Mouse (Mus musculus): ENCODE results near the gene Psenen.

Psenen gene

DNA sequence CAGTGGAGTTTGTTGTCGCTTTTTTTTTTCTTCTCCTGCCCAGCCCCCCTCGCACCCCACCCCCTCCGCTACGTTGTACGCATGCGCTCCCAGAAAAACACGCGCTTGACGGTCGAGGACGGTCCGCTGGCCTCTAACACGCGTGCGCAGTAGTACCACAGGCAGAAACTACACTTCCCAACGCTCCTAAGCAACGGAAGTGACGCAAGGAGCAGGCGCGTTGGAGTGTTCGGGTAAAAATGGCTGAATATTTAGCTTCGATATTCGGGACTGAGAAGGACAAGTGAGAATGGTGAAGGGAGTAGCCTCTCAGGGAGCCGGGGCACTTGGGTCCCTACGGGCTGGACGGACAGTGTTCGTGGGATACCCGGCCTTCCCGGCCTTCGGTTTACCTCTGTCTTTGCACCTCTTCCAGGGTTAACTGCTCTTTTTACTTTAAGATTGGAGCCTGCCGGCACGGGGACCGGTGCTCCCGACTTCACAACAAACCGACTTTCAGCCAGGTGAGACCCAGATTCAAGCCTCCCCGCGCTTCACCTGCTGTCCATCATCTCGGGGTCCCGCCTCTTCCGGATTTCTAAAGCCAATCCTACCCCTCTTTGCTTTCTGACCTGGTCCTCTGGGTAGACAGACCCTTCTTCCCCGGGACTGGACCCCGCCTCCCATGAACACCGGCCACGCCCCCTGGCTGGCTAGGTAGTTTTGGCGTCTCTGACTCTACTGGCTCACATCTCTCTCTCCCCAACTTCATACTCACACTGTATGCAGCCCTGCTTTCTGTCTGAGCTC, at the start of gene Psenen, which contains the start of the genes U2af1l4 and Gm49396:
Psenen (minus strand) TSS at position 511 of the 789 bp plus-strand sequence.
U2af1l4 (plus strand) TSS at position 185 of the 789 bp plus-strand sequence.
Gm49396 (plus strand) TSS at position 228 of the 789 bp plus-strand sequence.
- CTCF ChIA-PET, result interaction anchor here (0.7 kb wide), 1 partner anchor 29 kb away, joined by 5 read pairs; no protein-coding TSS in a partner anchor

DNA sequence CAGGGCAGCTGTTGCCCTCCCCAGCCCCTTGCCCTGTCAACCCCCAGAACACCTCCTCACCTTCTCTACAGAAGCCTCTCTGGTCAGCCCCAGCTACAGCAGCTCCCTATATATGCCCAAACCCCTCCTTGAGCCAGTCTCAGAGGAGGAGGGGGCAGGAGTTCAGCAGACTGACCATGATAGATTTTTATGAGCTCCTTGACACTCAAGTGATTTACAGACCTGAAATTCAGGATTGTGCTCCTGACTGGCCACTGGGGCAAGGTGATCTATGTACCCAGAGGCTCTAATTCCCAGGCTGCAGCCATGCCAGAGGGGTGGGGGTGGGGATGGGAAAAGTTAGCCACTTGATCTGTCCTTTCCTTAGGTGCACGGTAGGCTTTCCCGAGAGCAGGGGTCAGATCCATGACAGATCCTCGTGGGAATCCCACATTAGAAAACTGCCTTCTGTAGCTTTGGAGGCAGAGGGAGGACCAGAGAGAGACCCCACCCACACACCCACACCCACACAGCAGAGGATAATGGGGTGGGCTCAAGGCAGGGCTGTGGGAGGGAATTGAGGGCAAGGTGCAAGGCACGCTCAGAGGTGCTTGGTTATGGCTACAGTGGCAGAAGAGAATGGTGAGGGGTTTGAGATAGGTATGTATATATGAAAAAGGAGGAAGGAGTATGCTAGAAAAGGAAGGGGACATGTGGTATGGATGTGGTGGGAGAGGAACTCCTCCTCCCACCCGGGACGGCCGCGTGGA, 49.4 kb upstream of the Psenen start, which contains the start of gene Upk1a:
Upk1a (minus strand) TSS at position 194 of the 749 bp plus-strand sequence.
- CTCF ChIA-PET, result no interaction called here

DNA sequence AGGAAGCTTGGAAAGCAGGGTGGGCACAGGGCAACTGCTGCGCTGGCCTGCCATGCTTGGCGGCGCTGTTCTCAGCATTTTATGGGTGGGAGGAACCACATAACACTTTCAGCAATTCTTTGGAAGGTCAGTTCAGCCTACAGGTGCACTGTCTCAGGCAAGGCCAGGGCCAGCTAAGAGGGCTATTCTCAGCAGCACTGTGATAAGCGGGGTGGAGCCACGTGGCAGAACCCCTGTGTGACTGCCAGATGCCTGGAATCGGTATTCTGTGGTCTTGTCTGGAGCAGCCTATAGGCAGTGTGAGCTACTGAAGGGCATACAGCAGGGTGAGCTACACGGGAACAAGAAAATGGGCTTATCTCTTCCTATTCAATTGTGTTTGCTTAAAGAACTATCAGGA, 46.6 kb upstream of the Psenen start:
- CTCF ChIA-PET, result no interaction called here

- CTCF ChIA-PET, result no interaction called here
These were observed 45.0 kb upstream of the Psenen start for GRCm38 (mm10) chr7:30608476-30608875.

DNA sequence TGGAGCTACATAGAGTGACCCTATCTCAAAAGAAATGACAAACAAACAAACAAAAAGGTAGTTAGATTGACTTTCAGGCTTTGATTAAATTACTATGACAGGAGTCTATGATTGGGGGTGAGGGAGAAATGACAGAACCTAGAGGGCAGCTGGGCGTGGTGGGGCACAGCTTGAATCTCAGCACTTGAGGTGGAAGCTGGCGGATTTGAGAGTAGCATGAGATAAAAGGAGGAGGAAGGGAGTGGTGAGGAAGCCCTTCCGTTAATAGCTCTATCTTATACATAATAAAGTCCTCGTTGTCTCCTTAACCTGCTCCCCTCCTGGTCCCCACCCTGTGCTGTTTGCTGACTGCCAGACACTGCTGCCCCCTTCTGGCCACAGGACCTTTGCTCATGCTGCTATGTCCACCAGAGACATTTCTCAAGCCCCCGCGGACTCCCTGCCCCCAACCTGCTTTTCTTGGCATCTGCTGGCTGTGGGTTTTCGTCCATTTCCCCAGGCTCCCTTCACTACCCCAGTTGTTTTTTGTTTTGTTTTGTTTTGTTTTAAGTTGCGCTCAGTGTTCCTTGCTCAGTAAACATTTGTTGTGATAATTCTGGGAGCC, 44.4 kb upstream of the Psenen start:
- CTCF ChIA-PET, result interaction anchor here (1.0 kb wide), 1 partner anchor 18 kb away, joined by 3 read pairs; the partner anchor contains the start of gene Cox6b1

DNA sequence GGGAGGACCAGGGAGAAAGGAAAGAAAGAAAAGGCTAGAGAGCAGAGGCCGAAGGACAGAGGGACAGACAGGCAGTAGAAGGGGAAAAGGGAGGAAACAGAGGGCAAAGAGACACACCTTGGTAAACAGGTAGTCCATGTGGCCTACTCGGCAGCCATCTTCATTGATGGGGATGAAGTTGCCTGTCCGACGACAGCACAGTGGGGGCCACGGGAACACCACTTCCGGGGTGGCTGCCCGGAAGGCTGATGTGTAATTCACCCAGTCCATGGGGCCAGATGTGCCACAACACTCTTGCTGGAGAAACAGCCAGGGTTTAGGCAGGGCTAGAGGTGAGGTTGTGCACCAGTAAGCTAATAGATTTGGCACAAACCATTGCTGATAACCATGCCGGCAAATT, 41.5 kb upstream of the Psenen start:
- CTCF ChIA-PET, result interaction anchor here (0.6 kb wide), 1 partner anchor 9 kb away, joined by 7 read pairs; no protein-coding TSS in a partner anchor

DNA sequence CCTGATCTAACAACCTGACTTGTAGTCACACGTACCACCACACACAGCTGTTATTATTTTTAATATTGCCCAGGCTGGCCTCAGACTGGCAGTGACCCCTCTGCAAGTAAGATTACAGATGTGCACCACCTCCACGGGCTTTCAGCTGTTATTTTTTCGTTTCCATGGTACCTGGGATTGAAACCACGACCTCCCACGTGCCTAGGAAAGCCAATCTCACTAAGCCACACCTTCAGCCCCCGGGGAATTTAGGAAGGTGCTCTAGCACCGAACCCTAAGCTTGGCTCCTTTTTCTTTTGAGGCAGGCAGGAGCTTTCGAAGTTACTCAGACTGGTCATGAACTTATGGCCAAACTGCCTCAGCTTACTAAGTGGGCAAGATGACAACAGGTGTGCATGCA, 41.0 kb upstream of the Psenen start:
- CTCF ChIA-PET, result interaction anchor here (0.6 kb wide), 1 partner anchor 10 kb away, joined by 7 read pairs; no protein-coding TSS in a partner anchor

DNA sequence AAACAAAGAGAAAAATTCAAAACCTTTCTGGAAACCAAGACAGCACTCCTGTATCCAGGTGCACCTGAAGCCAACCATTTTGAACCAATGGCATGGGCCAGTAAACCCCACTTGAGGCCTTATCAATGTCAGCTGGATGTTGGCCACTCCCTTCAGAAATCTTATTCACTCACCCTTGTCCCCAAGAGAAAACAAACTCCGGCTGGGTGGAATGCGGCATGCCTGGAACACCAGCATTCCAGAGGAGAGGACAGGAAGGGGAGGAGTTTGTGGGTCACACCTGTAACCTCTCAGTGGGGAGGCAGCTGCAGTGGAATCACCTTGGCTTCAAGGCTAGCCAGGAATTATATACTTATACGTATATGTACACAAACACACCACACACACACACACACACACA, 39.2 kb upstream of the Psenen start:
- CTCF ChIA-PET, result no interaction called here

- CTCF ChIA-PET, result no interaction called here
These were observed 37.2 kb upstream of the Psenen start for GRCm38 (mm10) chr7:30600651-30601050.

- CTCF ChIA-PET, result no interaction called here
These were observed 36.5 kb upstream of the Psenen start for GRCm38 (mm10) chr7:30599933-30600353.

DNA sequence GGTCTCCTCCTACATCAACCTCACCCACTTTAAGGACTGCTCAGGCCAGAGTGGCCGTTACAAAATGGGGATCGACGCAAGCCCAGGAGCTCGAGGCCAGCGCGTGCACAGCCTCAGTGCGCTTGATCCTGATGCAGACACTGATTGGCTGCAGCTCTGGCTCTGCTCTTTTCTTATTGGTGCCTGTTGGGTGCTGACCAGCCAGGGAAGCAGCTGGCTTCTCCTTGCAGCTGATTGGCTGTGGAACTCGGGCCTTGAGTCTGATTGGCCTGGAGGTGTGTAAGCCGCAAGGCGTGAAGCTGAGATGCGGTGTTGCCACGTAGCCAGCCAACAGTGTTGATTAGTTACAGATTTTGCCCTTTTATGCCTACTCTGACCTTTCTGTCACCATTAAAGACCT, 35.4 kb upstream of the Psenen start, which contains the start of gene Zbtb32:
Zbtb32 (minus strand) TSS at position 124 of the 400 bp plus-strand sequence.
- CTCF ChIA-PET, result no interaction called here

- CTCF ChIA-PET, result interaction anchor here (0.7 kb wide), 1 partner anchor 29 kb away, joined by 3 read pairs; the partner anchor contains the start of gene Cox6b1
These were observed 33.4 kb upstream of the Psenen start for GRCm38 (mm10) chr7:30596811-30597210.

DNA sequence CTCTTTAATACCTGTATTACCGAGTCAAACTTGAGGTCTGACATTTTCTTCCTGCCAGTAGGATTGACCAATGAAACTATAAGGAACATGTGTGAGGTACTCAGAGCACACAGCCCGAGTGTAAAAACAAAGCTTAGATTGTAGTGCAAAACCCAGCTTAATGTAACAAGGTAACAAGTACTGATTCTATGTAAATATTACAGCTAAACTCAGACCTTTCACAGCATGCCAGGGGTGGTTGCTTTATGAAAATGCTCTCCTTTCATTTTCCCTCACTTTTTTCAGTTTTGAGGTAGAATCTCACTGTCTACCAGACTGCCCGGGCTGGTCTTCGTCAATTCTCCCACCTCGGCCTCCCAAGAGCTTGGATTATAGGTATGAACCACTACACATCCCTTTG, 32.7 kb upstream of the Psenen start:
- CTCF ChIA-PET, result interaction anchor here (0.7 kb wide), 1 partner anchor 30 kb away, joined by 3 read pairs; the partner anchor contains the start of gene Cox6b1

DNA sequence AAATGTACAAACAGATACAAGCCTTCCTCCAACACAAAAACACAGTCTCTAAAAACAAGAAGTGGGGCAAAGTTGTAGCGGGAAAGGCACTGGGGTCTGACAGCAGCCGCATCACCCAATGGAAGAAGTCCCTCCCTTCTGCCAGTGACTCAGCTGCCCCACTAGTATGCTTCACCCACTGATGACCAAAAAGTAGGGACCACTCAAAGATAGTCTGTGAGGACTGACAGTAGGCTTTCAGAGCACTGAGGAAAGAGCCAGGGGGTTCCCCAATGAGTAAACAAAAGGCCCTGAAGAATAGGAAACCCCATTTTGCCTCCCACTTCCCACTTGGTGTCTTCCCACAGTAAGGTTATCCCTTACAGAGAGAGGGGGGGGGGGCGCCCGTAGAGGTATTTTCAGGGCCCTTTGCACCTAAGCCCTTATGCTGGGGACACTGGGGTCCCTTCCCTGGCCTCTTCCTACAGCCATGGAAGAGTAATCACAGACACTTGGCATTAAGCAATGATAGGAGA, 31.1 kb upstream of the Psenen start:
- CTCF ChIA-PET, result interaction anchor here (1.0 kb wide), 1 partner anchor 20 kb away, joined by 4 read pairs; no protein-coding TSS in a partner anchor

GRCm38 (mm10) chr7:30593579-30594509, 30.4 kb upstream of the Psenen start:
- CTCF ChIA-PET, result interaction anchor here (1.0 kb wide), 1 partner anchor 21 kb away, joined by 4 read pairs; no protein-coding TSS in a partner anchor

DNA sequence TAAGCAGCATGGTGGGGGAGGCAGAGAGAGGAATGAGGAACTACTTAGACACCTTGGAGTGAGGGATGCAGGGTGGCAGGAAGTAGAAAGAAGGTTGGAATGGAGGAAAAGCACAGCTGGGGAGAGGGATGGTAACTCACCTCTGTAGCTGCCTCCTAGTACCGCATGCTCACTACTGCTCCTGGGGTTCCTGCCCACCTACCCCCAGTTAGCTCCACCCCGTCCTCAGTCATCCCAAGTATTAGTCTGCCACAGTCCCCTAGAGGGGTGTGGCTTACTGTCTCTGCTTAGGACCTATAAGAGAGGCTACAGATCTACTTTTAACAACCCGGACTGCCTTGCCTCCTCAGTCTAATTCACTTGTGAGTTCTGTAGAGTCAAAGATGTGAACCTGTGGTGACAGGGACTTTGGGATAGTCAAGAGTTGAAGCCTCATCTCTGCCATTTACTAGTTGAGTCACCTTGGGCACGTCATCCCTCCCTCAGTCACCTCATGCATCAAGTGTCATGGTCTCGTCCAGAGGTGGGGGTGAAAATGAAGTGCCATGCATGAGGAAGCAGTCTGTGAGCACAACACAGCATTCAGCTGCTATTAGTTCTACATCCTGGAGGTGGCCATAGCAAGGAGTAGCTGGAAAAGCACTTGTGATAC, 29.5 kb upstream of the Psenen start:
- CTCF ChIA-PET, result interaction anchor here (0.5 kb wide), 1 partner anchor 30 kb away, joined by 5 read pairs; the partner anchor contains the start of genes Gm49396, Psenen and U2af1l4

GRCm38 (mm10) chr7:30591605-30591951, 28.2 kb upstream of the Psenen start:
- CTCF ChIA-PET, result no interaction called here

- CTCF ChIA-PET, result no interaction called here
These were observed 27.6 kb upstream of the Psenen start for GRCm38 (mm10) chr7:30590927-30591604.

All from spleen, embryonic (tissue).